Mouse (Mus musculus): ENCODE measurements around the gene Cxcr4.

The Cxcr4 gene

DNA sequence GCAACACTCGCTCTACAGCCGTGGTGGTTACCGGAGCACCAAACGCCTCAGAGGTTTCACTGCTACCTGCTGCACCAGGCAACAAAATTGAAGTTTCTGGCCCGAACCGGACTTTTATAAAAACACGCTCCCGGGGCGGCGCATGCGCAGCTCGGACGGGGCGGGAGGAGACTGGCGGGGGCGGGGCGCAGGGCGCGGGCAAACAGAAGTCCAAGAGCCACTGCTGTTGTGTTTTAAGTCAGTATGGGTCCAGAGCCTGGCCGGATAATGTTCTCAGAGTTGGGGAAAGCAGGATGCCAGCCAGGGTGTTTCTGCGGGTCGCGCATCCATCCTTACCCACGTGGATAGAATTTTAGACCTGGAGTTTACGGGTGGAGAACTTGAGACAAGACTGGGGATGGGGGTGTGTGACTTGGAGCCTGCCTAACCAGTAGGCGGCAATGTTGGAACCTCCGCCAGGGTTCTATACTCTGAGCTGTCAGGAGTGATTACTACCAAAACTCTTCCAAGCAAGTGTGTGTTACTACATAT, at the start of gene Cxcr4:
Gene Cxcr4, minus strand, starts transcription at position 83 of the 531 bp plus-strand sequence.
- in situ Hi-C loops (cut with MboI, MseI), result loop anchor here (5.0 kb wide), 1 partner anchor 240 kb away; no protein-coding TSS in a partner anchor

DNA sequence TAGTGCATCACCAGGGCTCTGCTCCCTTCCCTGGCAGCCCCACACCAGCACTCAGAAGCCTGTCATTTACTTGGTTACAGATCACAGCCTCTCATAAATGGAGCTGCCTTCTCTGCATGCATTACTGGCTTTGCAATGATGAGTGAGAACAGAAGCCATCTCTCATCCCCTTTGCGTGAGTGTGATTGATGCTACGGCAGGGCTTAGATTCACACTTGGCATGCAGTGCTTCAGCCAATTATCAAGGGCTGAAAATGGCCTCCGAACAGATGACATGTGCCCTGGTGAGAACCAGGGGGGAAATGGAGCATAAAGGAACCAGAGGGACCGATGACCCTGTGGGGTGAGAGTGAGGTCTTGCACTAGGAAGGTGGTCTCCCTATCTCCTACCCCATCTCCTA, 47.6 kb upstream of the Cxcr4 start:
- in situ Hi-C loops (cut with MboI, MseI), result no loop called here

DNA sequence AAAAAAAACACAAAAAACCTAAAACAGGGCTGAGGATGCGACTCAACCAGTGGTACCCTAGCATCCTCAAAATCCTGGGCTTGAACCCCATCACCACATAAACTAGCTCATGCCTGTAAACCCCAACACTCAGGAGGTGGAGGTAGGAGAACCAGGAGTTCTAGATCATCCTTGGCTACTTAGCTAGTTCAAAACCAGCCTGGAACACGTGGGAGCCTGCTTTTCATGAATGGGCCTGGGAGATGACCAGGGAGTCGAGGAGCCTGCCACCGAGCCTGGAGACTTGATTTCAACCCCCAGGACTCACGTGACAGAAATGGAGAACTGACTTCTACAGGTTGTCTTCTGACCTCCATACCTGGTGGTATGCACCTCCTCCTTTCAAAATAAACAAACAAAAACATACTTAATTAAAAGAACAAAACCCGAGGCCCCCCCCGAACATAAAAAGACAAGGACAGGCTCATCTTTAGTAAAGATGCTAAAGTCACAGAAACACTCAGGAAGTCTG, 45.2 kb upstream of the Cxcr4 start:
- in situ Hi-C loops (cut with MboI, MseI), result no loop called here

DNA sequence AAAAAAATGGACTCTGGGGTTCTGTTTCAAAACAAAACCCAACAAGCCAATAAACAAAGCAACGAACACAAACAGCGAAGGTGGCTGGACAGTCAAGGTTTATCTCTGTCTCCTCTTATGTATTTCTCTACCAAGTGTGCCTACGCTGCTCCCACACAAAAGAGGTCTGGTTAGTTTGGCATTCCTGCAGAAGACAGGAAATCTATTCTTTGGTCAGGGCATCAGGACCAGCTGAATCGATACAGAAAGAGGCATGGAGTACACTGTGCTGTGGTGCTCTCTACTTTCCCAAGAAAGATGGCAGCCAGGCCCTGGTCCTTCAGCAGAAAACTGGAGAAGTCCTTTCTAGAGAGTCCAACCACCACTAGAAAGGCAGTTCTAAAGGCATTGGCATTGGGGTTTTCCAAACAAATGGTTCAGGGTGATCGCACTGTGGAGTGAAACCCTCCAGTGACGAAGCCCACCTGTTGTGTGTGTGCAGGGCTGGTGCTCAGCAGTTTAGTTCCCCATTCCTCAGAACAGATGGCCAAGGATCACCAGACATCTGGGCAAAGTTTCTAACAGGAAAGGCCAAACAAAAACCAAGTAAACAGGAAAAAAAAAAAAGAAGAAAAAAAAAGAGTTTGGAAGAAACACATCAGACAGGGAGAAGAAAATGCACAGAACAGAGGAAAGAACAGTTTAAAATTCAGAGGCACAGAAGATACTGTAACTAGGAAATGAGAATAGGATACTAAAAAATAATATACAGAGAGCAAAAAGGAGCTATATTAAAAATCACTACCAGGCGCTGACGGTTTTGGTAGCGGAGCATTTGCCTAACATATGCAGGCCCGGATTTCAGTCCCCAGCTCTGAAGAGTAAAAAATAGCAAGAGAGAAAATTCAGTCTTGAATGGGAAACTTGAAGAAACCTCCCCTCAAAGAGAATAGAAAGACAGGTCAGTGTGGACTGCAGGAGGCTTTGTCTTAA, 44.5 kb upstream of the Cxcr4 start:
- in situ Hi-C loops (cut with MboI, MseI), result no loop called here

DNA sequence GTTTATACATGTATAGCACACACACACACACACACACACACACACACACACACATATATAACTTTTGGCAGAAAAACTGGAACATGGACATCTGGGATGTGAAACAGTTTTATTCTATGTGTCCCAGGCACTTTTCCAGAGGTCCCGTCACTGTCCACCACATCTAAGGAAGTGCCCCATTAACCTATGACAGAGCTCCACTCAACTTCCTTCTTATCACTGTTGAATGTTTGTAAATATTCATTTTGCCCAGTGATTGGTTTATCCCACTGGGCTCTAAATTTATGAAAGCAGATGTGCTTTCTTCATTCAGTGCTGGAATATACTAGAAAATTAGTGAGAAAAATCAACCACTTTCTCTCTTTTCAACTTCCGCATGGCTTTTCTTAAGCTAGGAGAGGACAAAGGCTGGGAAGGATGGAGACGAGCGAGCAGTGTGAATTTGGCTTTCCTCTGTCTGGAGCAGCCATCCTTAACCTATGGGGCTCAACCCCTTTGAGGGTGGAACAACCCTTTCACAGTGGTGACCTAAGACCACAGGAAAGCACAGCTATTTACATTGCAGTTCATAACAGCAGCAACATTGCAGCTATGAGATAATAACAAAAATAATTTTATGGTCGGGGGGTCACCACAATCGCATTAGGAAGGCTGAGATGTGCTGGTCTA, 41.8 kb upstream of the Cxcr4 start:
- in situ Hi-C loops (cut with MboI, MseI), result no loop called here

DNA sequence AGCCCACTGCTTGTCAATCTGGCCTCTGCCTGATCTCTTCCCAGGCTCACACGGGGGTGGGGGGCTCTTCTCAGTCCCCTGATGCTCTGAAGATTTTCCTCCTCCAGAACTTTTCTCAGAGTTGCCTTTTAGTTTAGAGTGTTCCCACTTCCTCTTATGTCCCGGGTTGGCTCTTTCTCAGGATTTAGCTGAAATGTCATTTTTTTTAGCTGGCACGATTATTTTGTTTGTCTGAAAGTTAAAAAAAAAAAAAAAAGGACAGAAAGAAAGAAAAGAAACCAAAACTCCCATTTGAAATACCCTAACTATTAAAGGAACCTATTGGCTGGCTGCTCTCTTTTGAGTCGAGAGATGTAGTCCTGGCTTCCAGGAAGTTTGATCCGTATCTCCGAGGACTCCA, 40.4 kb upstream of the Cxcr4 start:
- in situ Hi-C loops (cut with MboI, MseI), result no loop called here

DNA sequence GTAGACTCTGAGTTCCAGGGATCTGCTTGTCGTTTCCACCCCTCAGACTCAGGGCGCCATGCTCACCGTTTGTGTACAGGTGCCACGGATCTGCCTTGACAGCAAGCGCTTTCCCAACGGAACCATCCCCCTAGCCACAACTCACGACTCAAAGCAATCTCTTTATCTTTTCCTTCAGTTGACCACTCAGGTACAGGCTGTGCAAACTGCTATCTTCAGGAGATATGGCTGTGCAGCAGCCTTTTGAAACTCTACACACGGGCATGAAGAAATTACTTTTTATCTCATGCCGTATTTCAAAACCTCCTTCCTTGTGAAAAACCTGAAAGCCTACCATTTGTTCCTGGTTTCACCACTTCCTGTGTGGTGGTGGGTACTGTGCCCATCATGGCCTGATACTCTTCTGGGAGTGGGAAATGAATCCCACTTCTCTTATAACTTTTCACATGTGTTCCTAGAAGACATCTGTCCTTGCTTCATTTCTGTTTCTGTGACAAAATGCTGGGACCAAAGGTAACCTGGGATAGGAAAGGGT, 34.1 kb upstream of the Cxcr4 start:
- in situ Hi-C loops (cut with MboI, MseI), result no loop called here

DNA sequence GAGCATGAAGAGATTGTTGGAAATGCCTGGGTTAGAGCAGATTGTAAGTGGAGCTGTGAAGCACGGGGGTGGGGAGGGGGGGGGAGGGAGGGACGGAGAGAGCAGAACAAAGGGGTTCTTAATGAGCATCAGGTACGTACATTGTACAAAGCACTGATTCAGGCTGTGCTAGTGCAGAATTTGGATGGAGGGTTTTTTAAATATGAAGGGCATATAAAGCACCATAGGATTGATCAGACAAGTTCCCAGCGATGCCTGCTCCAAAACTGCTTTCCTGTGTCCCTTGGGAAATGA, 31.4 kb upstream of the Cxcr4 start:
- in situ Hi-C loops (cut with MboI, MseI), result no loop called here

DNA sequence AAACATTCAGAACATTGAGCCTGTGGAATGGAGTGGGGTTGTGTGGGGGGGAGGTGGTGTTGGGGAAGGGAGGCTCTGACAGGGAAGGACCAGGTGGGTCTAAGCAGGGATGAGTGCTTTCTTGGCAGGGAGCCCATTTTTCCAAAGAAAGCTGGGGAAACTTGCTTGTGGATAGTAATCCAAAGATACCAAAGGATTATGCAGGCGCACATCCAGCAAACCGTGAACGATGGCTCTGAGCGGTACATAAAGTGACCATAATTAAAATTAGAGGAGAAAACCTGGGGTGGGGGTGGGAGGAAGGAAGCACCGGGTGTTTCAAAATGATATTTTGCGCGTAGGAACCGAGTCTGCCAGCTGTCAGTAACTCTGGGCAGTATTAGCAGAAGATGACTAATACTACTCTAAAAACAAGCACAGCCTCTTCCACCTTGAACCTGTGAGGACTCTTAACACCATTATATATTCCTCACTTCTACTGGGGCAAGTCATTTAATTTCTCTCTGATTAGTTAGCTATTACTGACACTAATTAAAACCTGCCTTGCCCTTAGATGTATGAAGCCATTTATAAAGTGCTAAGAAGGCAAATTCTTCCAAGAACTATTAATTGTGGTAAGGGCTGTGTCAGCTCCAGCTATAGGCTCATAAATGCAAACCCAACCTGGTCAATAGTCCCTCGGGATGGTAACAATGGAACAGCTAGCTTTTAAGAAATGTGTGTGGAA, 30.9 kb upstream of the Cxcr4 start:
- in situ Hi-C loops (cut with MboI, MseI), result no loop called here

DNA sequence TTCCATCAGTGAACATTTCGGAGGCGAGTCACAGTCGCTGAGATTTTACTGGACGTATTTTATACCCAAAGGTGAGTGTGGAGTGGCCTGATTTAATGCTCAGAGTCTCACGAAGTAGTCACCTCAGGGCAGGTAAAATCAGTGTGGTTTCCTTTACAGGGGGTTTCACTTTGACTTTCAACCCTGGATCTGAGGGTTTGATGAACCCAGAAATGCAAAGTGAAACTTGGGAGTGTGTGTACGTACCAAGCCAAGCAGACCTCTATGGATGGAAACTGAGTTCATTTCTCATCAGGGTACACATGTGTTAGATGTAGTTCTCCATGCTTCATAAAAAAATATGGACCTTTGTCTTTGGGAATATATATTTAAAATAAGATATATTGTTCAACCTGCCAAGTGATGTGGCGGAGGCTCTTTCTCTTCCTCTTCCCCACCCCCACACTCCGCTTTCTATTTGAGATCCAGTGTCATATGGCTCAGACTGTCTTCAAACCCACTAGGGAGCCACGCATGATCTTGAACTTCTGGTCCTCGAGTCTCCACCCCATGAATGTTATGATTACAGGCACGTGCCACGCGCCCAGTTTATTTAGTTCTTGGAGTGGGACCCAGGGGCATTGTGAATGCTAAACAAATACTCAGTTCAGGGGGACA, 25.7 kb upstream of the Cxcr4 start:
- in situ Hi-C loops (cut with MboI, MseI), result no loop called here

DNA sequence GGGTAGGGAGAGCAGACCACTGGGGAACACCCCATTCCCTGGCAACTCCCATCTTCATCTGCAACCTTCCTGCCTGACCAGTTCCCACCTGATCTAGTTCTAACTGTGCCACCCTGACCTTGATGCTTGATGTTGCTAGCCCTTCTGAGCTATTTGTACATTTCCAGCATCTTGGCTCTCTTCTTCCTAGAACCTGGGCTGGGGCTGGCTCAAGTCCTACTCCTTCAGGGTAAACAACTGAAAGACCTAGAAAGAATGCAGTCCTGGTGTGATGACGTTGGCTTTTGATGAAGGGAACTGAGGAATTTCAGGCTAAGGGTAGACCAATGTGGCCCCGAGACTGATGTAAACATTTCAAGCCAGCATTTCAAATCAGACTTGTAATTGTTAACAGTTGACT, 24.5 kb upstream of the Cxcr4 start:
- in situ Hi-C loops (cut with MboI, MseI), result no loop called here

DNA sequence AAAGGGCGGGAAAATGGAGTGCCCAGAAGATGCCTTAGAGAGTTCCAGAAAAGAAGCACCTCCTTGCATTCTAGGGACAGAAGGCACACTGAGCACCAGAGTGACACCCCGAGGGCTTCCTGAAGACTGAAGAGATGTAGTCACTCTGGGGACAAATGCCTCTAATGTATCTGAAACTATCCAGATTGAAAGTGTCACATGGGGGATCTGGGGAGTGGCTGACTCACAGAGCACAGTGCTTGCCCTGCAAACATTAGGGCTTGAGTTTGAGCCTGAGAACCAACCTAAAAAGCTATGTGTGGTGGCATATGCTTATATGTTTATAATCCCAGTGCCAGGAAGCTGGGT, 23.3 kb upstream of the Cxcr4 start:
- in situ Hi-C loops (cut with MboI, MseI), result no loop called here

DNA sequence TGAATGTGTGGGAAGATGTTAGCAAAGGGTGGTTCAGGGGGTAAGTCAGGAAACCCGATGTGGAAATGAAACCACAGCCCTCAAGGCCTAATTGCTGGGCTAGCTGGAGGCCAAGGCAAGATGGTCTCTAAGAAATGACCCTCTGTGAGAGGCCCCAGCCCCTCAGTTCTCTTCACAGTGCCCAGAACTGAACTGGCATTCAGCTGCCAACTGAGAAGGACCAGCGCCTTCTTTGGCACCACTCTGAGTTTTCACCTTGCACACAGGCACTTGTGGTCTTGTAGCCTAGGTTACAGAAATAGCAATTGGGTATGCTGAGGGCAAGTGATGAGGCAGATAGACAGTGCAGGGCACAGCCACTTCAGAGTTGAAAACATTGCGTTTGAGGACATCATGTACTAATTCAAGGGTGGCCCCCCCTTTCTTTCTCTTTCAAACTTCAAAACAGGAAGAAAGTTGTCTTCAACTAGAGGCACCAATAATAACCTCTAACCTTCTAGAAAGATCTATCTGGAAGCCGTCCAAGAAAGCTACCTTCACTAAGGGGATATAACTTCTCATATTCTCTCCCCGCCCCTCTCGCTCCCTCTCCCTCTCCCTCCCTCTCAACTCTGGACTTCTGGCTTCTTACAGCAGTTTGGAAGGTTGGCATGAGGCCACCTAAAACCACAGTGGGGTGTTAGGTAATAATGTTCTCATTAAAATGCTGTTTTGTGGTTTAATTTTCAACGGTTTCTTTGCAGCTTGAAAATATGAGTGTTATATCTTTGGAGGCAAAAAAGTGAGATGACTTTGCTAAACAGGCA, 22.8 kb upstream of the Cxcr4 start:
- in situ Hi-C loops (cut with MboI, MseI), result no loop called here

DNA sequence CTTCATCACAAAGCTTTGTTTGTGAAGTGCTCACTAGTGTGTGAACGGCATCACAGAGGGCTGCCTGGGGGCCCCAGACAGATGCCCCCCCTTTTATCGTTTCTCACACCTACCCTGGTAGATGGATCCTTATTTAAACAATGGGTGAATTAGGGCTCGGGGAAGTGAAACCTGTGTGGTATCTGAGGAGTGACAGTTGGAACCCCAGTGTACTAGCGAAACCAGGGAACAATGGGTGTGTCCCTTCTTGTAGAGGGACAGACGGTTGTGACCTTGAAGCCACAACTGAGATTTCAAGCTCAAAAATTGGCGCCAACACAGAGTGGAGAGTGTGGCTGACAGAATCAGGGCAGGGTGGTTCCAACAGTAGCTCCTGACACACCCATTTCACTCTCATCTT, 16.0 kb upstream of the Cxcr4 start:
- in situ Hi-C loops (cut with MboI, MseI), result no loop called here

DNA sequence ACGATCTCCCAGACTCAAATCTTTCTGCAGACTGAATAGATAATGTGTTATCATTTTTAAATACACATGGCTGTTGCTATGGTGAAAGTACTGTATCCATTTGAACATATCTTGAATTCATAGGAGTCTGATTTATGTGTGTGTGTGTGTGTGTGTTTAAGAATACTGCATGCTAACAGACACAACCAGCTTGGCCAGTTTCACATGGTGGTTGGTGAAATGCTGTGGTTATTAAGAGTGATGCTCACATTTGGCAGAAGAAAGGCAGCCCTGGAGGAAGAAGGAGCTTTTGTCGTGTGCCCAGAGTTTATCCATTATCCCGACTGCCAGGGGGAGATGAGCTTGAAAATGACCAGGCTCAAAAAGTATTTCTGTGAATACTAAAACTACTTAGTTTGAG, 15.3 kb upstream of the Cxcr4 start:
- in situ Hi-C loops (cut with MboI, MseI), result no loop called here

DNA sequence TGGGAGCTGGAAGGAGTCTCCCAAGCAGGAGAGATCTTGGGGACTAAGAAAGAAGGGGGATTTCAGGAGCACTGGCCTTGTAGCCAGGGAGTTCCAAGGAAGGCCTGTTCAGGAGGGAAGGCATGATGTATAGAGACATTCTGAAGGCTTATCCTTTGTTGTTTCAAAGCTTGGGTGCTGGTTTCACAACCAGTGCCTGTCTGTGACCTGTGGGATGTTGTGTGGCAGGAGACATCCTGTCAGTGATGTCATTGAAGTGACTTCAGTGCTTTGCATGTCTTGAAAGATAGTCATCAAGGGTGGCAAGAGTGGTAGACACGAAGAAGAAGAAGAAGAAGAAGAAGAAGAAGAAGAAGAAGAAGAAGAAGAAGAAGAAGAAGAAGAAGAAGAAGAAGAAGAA, 13.7 kb upstream of the Cxcr4 start:
- in situ Hi-C loops (cut with MboI, MseI), result no loop called here

DNA sequence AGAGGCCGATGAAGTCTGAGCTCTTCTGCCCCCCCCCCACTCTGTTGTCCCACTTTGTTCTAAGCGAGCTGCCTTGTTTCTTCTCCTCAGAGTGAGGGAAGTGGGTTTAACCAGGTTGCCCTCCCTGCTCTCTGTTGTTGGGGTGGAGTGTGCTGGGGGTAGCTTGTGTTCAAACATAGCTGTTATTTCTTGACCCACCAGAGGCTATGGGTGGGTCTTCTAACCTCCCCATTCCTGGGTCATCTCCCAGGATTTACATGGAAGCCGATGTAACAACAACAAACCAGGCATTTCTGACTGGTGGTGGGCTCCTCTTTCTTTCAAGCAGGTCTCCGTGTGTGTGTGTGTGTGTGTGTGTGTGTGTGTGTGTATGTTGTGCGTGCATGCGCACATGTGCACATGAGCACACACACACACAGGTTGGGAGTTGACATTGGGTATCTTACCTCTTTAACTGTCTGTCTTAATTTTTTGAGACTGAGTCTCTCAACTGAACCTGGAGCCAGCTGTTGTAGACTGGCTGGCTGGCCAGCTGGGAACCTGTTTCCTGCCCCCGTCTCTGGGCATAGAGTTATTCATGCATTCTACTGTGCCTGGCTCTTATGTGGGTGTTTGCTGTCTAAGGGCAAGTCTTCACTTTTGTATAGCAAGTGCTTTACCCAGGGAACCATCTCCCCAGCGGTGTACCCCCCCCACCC, 10.7 kb upstream of the Cxcr4 start:
- in situ Hi-C loops (cut with MboI, MseI), result no loop called here

DNA sequence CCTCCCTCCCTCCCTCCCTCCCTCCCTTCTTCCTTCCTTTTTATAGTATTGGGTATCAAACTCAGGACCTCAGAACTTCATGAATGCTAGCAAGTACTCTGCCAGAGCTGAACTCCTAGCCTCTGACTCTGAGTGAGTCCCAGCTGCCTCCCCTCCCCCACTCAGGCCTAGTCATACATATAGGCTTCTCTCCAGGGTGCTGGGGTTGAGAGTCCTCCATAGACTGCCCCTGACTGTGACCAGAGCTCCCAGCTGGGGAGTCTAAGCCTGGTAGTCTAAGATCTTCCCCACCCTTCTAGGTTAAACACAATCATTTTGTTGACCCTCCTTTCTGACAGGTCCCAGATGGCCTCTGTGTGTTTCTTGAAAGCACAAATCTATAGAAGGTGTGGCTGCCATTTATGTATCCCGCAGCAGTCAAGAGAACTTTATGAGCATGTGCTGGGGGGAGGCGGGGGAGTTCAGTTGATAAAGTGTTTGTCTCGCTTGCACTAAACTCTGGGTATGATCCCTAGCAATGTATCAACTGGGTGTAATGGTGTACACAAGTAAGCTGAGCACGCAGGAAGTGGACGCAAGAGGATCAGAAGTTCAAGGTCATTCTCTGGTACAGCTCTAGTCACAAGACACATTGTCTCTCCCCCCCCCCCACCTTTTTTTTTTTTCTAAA, 10.1 kb upstream of the Cxcr4 start:
- in situ Hi-C loops (cut with MboI, MseI), result no loop called here

DNA sequence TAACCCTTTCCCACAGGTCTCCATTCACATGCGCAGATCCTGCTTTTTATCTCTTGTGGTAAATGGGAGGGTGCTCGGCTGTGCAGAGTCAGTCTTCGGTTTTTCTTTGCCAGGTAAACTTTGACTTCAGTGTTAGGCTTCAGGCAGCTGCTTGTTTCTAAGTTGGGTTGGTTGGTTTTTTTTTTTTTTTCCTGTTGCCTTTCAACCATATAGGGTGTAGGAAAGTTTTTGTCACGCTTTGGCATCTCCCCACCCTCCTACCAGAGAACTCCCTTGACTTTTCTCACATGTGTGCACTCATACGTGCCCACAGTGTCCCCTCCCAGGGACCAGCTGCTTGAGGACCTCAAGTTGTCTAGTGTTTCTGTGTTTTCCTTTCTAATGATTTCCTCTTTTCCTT, 9.2 kb upstream of the Cxcr4 start:
- in situ Hi-C loops (cut with MboI, MseI), result no loop called here
